Mouse (Mus musculus): ENCODE measurements around the gene Osbpl6. TPM values are rescaled to one million over a fixed set of nuclear protein-coding genes. Genes with fewer than 3 reads are reported as not detected.

The Osbpl6 gene
- total RNA-seq (2023), result not detected

GRCm38 (mm10) chr2:76406151-76406936 lies at the start of gene Osbpl6:
Osbpl6 (plus strand) TSS chr2:76406508.

GRCm38 (mm10) chr2:76360226-76360625 lies 46.1 kb upstream of the Osbpl6 start, which contains the start of gene Cyct:
Cyct (minus strand) TSS chr2:76360450.

GRCm38 (mm10) chr2:76369821-76370655 lies 36.3 kb upstream of the Osbpl6 start, which contains the start of gene Rbm45:
Rbm45 (plus strand) TSS chr2:76369984.

GRCm38 (mm10) chr2:76647883-76648570 lies 241.7 kb downstream of the Osbpl6 start, which contains the start of the genes Prkra and Pjvk:
Prkra (minus strand) TSS chr2:76648015.
Pjvk (plus strand) TSS chr2:76648476.

Other genes starting within 250 kb of the Osbpl6 start
- not detected for gene Pde11a, start 67.7 kb upstream of the Osbpl6 start, total RNA-seq (2023)
- gene Cyct, start 46.1 kb upstream of the Osbpl6 start, total RNA-seq (2023), result not detected
- 10 to 100 TPM; 15.4 to 19.1 TPM for gene Rbm45, start 36.5 kb upstream of the Osbpl6 start, total RNA-seq (2023)
- 10 to 100 TPM; 12.8 to 13.7 TPM for gene Prkra, start 241.5 kb downstream of the Osbpl6 start, total RNA-seq (2023)
- gene Pjvk, start 242.0 kb downstream of the Osbpl6 start, total RNA-seq (2023), result not detected

Measured in neutrophil, adult 83 days (primary cell).